In the genomic region with DNA sequence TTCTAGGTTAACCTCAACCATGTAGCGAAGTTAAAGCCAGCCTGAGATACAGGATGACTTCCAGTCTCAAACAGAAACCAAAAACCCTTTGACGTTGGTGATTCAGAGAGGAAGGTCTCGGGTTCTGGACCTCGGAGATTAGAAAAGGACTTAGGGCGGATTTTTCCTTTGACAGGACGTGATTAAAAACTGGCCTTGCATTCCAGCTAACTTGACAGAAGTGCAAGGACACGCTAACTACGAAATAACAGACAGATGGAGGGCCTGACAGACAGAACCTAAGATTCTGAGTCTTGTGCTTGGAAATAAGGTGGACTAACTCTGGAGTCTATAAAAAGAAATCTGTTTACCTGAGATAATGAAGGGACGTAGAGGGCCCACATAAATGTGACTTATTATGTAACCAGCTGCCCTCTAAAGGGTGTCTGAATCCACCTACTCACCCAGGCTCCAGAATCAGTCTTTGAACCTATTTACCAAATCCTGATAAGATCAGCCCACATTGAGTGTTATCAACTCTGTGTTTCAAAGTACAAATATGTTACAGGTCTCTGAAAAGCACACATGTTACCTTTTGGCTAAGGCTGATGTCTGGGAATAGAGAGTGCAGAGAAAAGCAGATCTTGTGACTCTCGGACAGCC, we compare ENCODE assay signal across 23 mouse cellular contexts. TPM values are rescaled to one million over a fixed set of nuclear protein-coding genes. Genes with fewer than 3 reads are reported as not detected.
DNase-seq lines count a peak whose midpoint lies in the region; ATAC-seq lines count a peak whose summit lies in the region.
"Had no signal": no experiment of that assay in that cellular context is flagged by ENCODE, and none has a peak within 500 bp of the region (broad histone marks: within the 10 kb centered on the region; RNA-seq: fewer than 3 reads in every experiment).

No protein-coding gene starts in this region.

- H3K9ac ChIP-seq in intestine, embryonic 16.5 days (ENCODE audit: low read depth, low read length) = no peak overlapping the region
- no peak overlapping the region for H3K9ac ChIP-seq in liver, embryonic 15.5 days
- H3K9ac ChIP-seq in stomach, embryonic 16.5 days (ENCODE audit: low read length) = no peak overlapping the region
- H3K9ac ChIP-seq: hindbrain, embryonic 12.5 days; limb, embryonic 13.5 days; lung, embryonic 15.5 days; midbrain, embryonic 13.5 days; neural tube, embryonic 12.5 days had no signal

- H3K4me1 ChIP-seq in intestine, embryonic 16.5 days (ENCODE audit: control insufficient read depth, insufficient read depth, low read length) = no peaks in the 10 kb centered on the region
- peaks cover 3% of the 10 kb centered on the region for H3K4me1 ChIP-seq in liver, embryonic 15.5 days (replicated peaks)
- H3K4me1 ChIP-seq in stomach, embryonic 16.5 days (ENCODE audit: control insufficient read depth, insufficient read depth, low read length) = 0 out of 2 replicates have a peak, but pooled peaks cover 3% of the 10 kb centered on the region
- H3K4me1 ChIP-seq: embryonic facial prominence, embryonic 10.5 days; hindbrain, embryonic 12.5 days; limb, embryonic 13.5 days; midbrain, embryonic 13.5 days; neural tube, embryonic 12.5 days had no signal

- H3K4me2 ChIP-seq in intestine, embryonic 16.5 days (ENCODE audit: low read depth, low read length) = peak overlapping the region; percentile 24; the same call in 1 of the 2 replicates
- H3K4me2 ChIP-seq in liver, embryonic 15.5 days = no peak overlapping the region
- H3K4me2 ChIP-seq in stomach, embryonic 16.5 days (ENCODE audit: low read depth, low read length) = no peak overlapping the region
- H3K4me2 ChIP-seq: hindbrain, embryonic 12.5 days; limb, embryonic 13.5 days; lung, embryonic 15.5 days; midbrain, embryonic 13.5 days; neural tube, embryonic 12.5 days had no signal

- peak overlapping the region; percentile 42; the same call in 1 of the 2 replicates for H3K27ac ChIP-seq in intestine, embryonic 16.5 days (ENCODE audit: low read length)
- peak overlapping the region; percentile 69 for H3K27ac ChIP-seq in liver, embryonic 15.5 days (replicated peaks)
- no peak overlapping the region; the same call in 1 of the 2 replicates for H3K27ac ChIP-seq in stomach, embryonic 16.5 days (ENCODE audit: low read length)
- H3K27ac ChIP-seq: embryonic facial prominence, embryonic 10.5 days; hindbrain, embryonic 12.5 days; limb, embryonic 13.5 days; lung, embryonic 15.5 days; midbrain, embryonic 13.5 days; neural tube, embryonic 12.5 days had no signal

- no peaks in the 10 kb centered on the region for H3K36me3 ChIP-seq in intestine, embryonic 16.5 days (ENCODE audit: control insufficient read depth, insufficient read depth, low read length)
- no peaks in the 10 kb centered on the region for H3K36me3 ChIP-seq in liver, embryonic 15.5 days (replicated peaks)
- no peaks in the 10 kb centered on the region for H3K36me3 ChIP-seq in stomach, embryonic 16.5 days (ENCODE audit: control insufficient read depth, insufficient read depth, low read length)
- H3K36me3 ChIP-seq: embryonic facial prominence, embryonic 10.5 days; hindbrain, embryonic 12.5 days; limb, embryonic 13.5 days; lung, embryonic 15.5 days; midbrain, embryonic 13.5 days; neural tube, embryonic 12.5 days had no signal

- ATAC-seq in intestine, embryonic 16.5 days = peak; percentile 87
- peak; percentile 71 for ATAC-seq in liver, embryonic 15.5 days (ENCODE audit: insufficient read depth)
- ATAC-seq in stomach, embryonic 16.5 days (ENCODE audit: insufficient read depth, low FRiP score) = peak; percentile 64; the same call in 1 of the 2 replicates
- ATAC-seq: activated CD4-positive, CD25-positive, alpha-beta regulatory T cell, adult 4 months; forebrain, embryonic 16.5 days; midbrain, embryonic 13.5 days had no signal

- no peak overlapping the region for H3K4me3 ChIP-seq in intestine, embryonic 16.5 days (ENCODE audit: low read length)
- H3K4me3 ChIP-seq in liver, embryonic 15.5 days (replicated peaks) = no peak overlapping the region
- H3K4me3 ChIP-seq in stomach, embryonic 16.5 days (replicated peaks; ENCODE audit: low read length) = no peak overlapping the region
- H3K4me3 ChIP-seq: embryonic facial prominence, embryonic 10.5 days; hindbrain, embryonic 12.5 days; limb, embryonic 13.5 days; lung, embryonic 15.5 days; megakaryocyte, embryonic 14.5 days; midbrain, embryonic 13.5 days; neural tube, embryonic 12.5 days had no signal

- H3K9me3 ChIP-seq in intestine, embryonic 16.5 days (ENCODE audit: control insufficient read depth, low read length) = no peaks in the 10 kb centered on the region
- H3K9me3 ChIP-seq in liver, embryonic 15.5 days (replicated peaks) = no peaks in the 10 kb centered on the region
- H3K9me3 ChIP-seq in stomach, embryonic 16.5 days (replicated peaks; ENCODE audit: control insufficient read depth, low read length) = no peaks in the 10 kb centered on the region
- H3K9me3 ChIP-seq: embryonic facial prominence, embryonic 10.5 days; hindbrain, embryonic 12.5 days; limb, embryonic 13.5 days; lung, embryonic 15.5 days; megakaryocyte, embryonic 14.5 days; midbrain, embryonic 13.5 days; neural tube, embryonic 12.5 days had no signal

- H3K27me3 ChIP-seq in intestine, embryonic 16.5 days (replicated peaks; ENCODE audit: control insufficient read depth, insufficient read depth, low read length) = no peaks in the 10 kb centered on the region
- H3K27me3 ChIP-seq in liver, embryonic 15.5 days = no peaks in the 10 kb centered on the region
- no peaks in the 10 kb centered on the region for H3K27me3 ChIP-seq in stomach, embryonic 16.5 days (ENCODE audit: control insufficient read depth, insufficient read depth, low read length)
- H3K27me3 ChIP-seq: hindbrain, embryonic 12.5 days; limb, embryonic 13.5 days; lung, embryonic 15.5 days; neural tube, embryonic 12.5 days had no signal

- 54% methylated on average over 10 of the region's 10 CpGs for WGBS in intestine, embryonic 16.5 days
- 38% methylated on average over 10 of the region's 10 CpGs for WGBS in liver, embryonic 15.5 days (ENCODE audit: insufficient replicate concordance)
- WGBS in stomach, embryonic 16.5 days = 38% methylated on average over 10 of the region's 10 CpGs

- DNase-seq in 416B (ENCODE audit: low read depth) (peak; percentile 88), MN1 (ENCODE audit: low spot score) (no peak)
- no peak for DNase-seq in layer of hippocampus, postnatal 25 days (ENCODE audit: extremely low spot score in 1 of 2, low spot score in 1 of 2)
- no peak for DNase-seq in left cerebral cortex, adult 9 months (ENCODE audit: low spot score in 2 of 2)
- DNase-seq: adrenal gland, postnatal 25 days; cerebellum, adult 9-11 months; gastrocnemius, postnatal 25 days; kidney, adult 2 months; kidney, postnatal 14 days; layer of hippocampus, postnatal 36 days; lung, postnatal 36 days had no signal

RNA-seq across cellular contexts. Expression of gene Gcnt2, which starts 18.3 kb away (rescaled TPM):
- 14.5 and 17.3 TPM in 2 replicates for polyA plus RNA-seq in intestine, embryonic 16.5 days (2015; fragmentation: Nextera tagmentation; extraction: Ambion mirVana)
- polyA plus RNA-seq in liver, embryonic 15.5 days (2015; fragmentation: Nextera tagmentation; extraction: Ambion mirVana) = 1.6 TPM in 2 replicates
- 9.4 and 11.3 TPM in 2 replicates for polyA plus RNA-seq in stomach, embryonic 16.5 days (2015; fragmentation: Nextera tagmentation; extraction: Ambion mirVana)
- total RNA-seq in layer of hippocampus, postnatal 25 days (2021) = 10 to 100 TPM; 17.0 to 17.5 TPM
